Mouse (Mus musculus): ENCODE measurements around the gene Usp36.

The Usp36 gene

GRCm38 (mm10) chr11:118298810-118299209, 8.8 kb upstream of the Usp36 start:
- no peak for DNase-seq (ENCODE audit: low spot score)

- no peak for DNase-seq (ENCODE audit: low spot score)
Measured at GRCm38 (mm10) chr11:118297967-118298366, 7.9 kb upstream of the Usp36 start.

- no peak for DNase-seq (ENCODE audit: low spot score)
Measured at GRCm38 (mm10) chr11:118295026-118295425, 5.0 kb upstream of the Usp36 start.

- DNase-seq (ENCODE audit: low spot score) = no peak
Measured at GRCm38 (mm10) chr11:118292671-118293070, 2.6 kb upstream of the Usp36 start.

GRCm38 (mm10) chr11:118289562-118289961, 482 bp downstream of the Usp36 start:
- no peak for DNase-seq (ENCODE audit: low spot score)

- peak; percentile 9 for DNase-seq (ENCODE audit: low spot score)
Measured at GRCm38 (mm10) chr11:118289037-118289511, 970 bp downstream of the Usp36 start.

GRCm38 (mm10) chr11:118287573-118287972, 2.5 kb downstream of the Usp36 start:
- DNase-seq (ENCODE audit: low spot score) = no peak

- DNase-seq (ENCODE audit: low spot score) = no peak
Measured at GRCm38 (mm10) chr11:118286434-118286833, 3.6 kb downstream of the Usp36 start.

GRCm38 (mm10) chr11:118285791-118286190, 4.3 kb downstream of the Usp36 start:
- no peak for DNase-seq (ENCODE audit: low spot score)

GRCm38 (mm10) chr11:118280218-118280617, 9.8 kb downstream of the Usp36 start:
- no peak for DNase-seq (ENCODE audit: low spot score)

- DNase-seq (ENCODE audit: low spot score) = no peak
Measured at GRCm38 (mm10) chr11:118276328-118276727, 13.7 kb downstream of the Usp36 start.

- DNase-seq (ENCODE audit: low spot score) = no peak
Measured at GRCm38 (mm10) chr11:118275092-118275491, 15.0 kb downstream of the Usp36 start.

GRCm38 (mm10) chr11:118269827-118270226, 20.2 kb downstream of the Usp36 start:
- no peak for DNase-seq (ENCODE audit: low spot score)

GRCm38 (mm10) chr11:118266666-118267046, 23.4 kb downstream of the Usp36 start:
- no peak for DNase-seq (ENCODE audit: low spot score)

GRCm38 (mm10) chr11:118266044-118266665, 23.9 kb downstream of the Usp36 start:
- no peak for DNase-seq (ENCODE audit: low spot score)

GRCm38 (mm10) chr11:118265621-118266020, 24.4 kb downstream of the Usp36 start:
- DNase-seq (ENCODE audit: low spot score) = no peak

GRCm38 (mm10) chr11:118263146-118263545, 26.9 kb downstream of the Usp36 start:
- DNase-seq (ENCODE audit: low spot score) = no peak

GRCm38 (mm10) chr11:118260081-118260480, 30.0 kb downstream of the Usp36 start:
- DNase-seq (ENCODE audit: low spot score) = no peak

- DNase-seq (ENCODE audit: low spot score) = no peak
Measured at GRCm38 (mm10) chr11:118259580-118259979, 30.5 kb downstream of the Usp36 start.

- no peak for DNase-seq (ENCODE audit: low spot score)
Measured at GRCm38 (mm10) chr11:118256371-118256770, 33.7 kb downstream of the Usp36 start.

GRCm38 (mm10) chr11:118254159-118254951, 35.7 kb downstream of the Usp36 start:
- DNase-seq (ENCODE audit: low spot score) = no peak

GRCm38 (mm10) chr11:118253447-118254158, 36.4 kb downstream of the Usp36 start:
- DNase-seq (ENCODE audit: low spot score) = no peak

GRCm38 (mm10) chr11:118249012-118249383, 41.0 kb downstream of the Usp36 start:
- DNase-seq (ENCODE audit: low spot score) = no peak
